Comparison of ENCODE assay signal across 29 mouse cellular contexts in the genomic region with DNA sequence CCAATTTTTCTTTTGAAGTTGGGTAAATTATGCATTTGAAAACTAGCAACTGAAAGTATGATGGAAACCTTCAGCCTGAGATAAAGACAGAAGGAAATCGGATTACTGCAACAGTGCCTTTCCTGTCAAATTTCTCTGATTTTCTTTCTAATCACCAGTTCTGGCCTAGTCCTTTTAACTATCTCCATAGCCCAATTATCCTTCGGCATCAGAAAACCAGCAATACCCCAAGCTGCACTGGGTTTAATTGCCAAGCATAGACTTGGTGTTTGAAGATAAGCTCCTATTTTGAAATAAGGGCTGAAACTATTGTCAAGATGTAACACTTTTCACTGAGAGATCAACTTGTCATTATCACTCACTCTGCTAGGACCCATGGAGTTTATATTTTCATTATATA.
DNase-seq lines count a peak whose midpoint lies in the region; ATAC-seq lines count a peak whose summit lies in the region.
"Had no signal": no experiment of that assay in that cellular context is flagged by ENCODE, and none has a peak within 500 bp of the region (broad histone marks: within the 10 kb centered on the region; RNA-seq: fewer than 3 reads in every experiment).

No protein-coding gene starts in this region.

- H3K27ac ChIP-seq in forebrain, embryonic 14.5 days (ENCODE audit: low read depth, low read length): no peak overlapping the region
- H3K27ac ChIP-seq in forebrain, embryonic 12.5 days: no peak overlapping the region
- no peak overlapping the region for H3K27ac ChIP-seq in midbrain, embryonic 16.5 days (ENCODE audit: low read length)
- H3K27ac ChIP-seq in midbrain, embryonic 13.5 days: no peak overlapping the region
- no peak overlapping the region for H3K27ac ChIP-seq in forebrain, embryonic 16.5 days (ENCODE audit: low read length)
- H3K27ac ChIP-seq: embryonic facial prominence, embryonic 10.5 days; embryonic facial prominence, embryonic 13.5 days; gastrocnemius, adult 2 months; heart, embryonic 15.5 days; hindbrain, embryonic 10.5 days; hindbrain, embryonic 13.5 days; intestine, embryonic 15.5 days had no signal

- no peak overlapping the region for H3K9ac ChIP-seq in forebrain, embryonic 14.5 days (ENCODE audit: low read length)
- no peak overlapping the region for H3K9ac ChIP-seq in forebrain, embryonic 12.5 days
- no peak overlapping the region for H3K9ac ChIP-seq in midbrain, embryonic 16.5 days (ENCODE audit: low read depth, low read length)
- H3K9ac ChIP-seq in midbrain, embryonic 13.5 days (replicated peaks): no peak overlapping the region
- no peak overlapping the region for H3K9ac ChIP-seq in forebrain, embryonic 16.5 days (replicated peaks; ENCODE audit: low read depth, low read length)
- H3K9ac ChIP-seq: embryonic facial prominence, embryonic 13.5 days; heart, embryonic 12.5 days; heart, embryonic 15.5 days; hindbrain, embryonic 13.5 days; intestine, embryonic 15.5 days had no signal

- no peaks in the 10 kb centered on the region for H3K36me3 ChIP-seq in forebrain, embryonic 14.5 days (ENCODE audit: control insufficient read depth, insufficient read depth, low read length)
- no peaks in the 10 kb centered on the region for H3K36me3 ChIP-seq in forebrain, embryonic 12.5 days (replicated peaks)
- H3K36me3 ChIP-seq in midbrain, embryonic 16.5 days (ENCODE audit: control insufficient read depth, insufficient read depth, low read length): no peaks in the 10 kb centered on the region
- H3K36me3 ChIP-seq in midbrain, embryonic 13.5 days: no peaks in the 10 kb centered on the region
- no peaks in the 10 kb centered on the region for H3K36me3 ChIP-seq in forebrain, embryonic 16.5 days (ENCODE audit: control insufficient read depth, insufficient read depth)
- H3K36me3 ChIP-seq: embryonic facial prominence, embryonic 10.5 days; embryonic facial prominence, embryonic 13.5 days; G1E; heart, embryonic 12.5 days; heart, embryonic 15.5 days; hindbrain, embryonic 10.5 days; hindbrain, embryonic 13.5 days; intestine, embryonic 15.5 days had no signal

- H3K4me1 ChIP-seq in forebrain, embryonic 14.5 days (ENCODE audit: control insufficient read depth, insufficient read depth, low read length): no peaks in the 10 kb centered on the region; the same call in 1 of the 2 replicates
- no peaks in the 10 kb centered on the region for H3K4me1 ChIP-seq in forebrain, embryonic 12.5 days
- H3K4me1 ChIP-seq in midbrain, embryonic 16.5 days (ENCODE audit: control insufficient read depth, insufficient read depth, low read length): no peaks in the 10 kb centered on the region
- H3K4me1 ChIP-seq in midbrain, embryonic 13.5 days (replicated peaks): no peaks in the 10 kb centered on the region
- H3K4me1 ChIP-seq in forebrain, embryonic 16.5 days (replicated peaks; ENCODE audit: control insufficient read depth, insufficient read depth, low read length): peaks cover 2% of the 10 kb centered on the region; the same call in 1 of the 2 replicates
- H3K4me1 ChIP-seq: embryonic facial prominence, embryonic 10.5 days; embryonic facial prominence, embryonic 13.5 days; heart, embryonic 12.5 days; heart, embryonic 15.5 days; hindbrain, embryonic 10.5 days; hindbrain, embryonic 13.5 days; intestine, embryonic 15.5 days had no signal

- DNase-seq in forebrain, embryonic 14.5 days (ENCODE audit: low spot score): no peak
- no peak for DNase-seq in layer of hippocampus, adult 18-20 months (ENCODE audit: low spot score in 2 of 2)
- DNase-seq: adrenal gland, adult 2 months; adrenal gland, postnatal 14 days; B cell, adult 2 months; cerebellum, adult 8-10 months; embryo, embryonic 11 days; gastrocnemius, adult 2 months; gastrocnemius, postnatal 14 days; heart, adult 11 months; heart, postnatal 10 days; heart, postnatal 36 days; kidney, adult 11 months had no signal

- H3K9me3 ChIP-seq in forebrain, embryonic 14.5 days (replicated peaks; ENCODE audit: control insufficient read depth, low read length): no peaks in the 10 kb centered on the region
- no peaks in the 10 kb centered on the region for H3K9me3 ChIP-seq in forebrain, embryonic 12.5 days
- H3K9me3 ChIP-seq in midbrain, embryonic 16.5 days (replicated peaks; ENCODE audit: control insufficient read depth, low read length, poor library complexity, severe bottlenecking): no peaks in the 10 kb centered on the region
- no peaks in the 10 kb centered on the region for H3K9me3 ChIP-seq in midbrain, embryonic 13.5 days
- no peaks in the 10 kb centered on the region for H3K9me3 ChIP-seq in forebrain, embryonic 16.5 days (ENCODE audit: control insufficient read depth, low read length)
- H3K9me3 ChIP-seq: embryonic facial prominence, embryonic 10.5 days; embryonic facial prominence, embryonic 13.5 days; G1E; heart, embryonic 12.5 days; heart, embryonic 15.5 days; hindbrain, embryonic 10.5 days; hindbrain, embryonic 13.5 days; intestine, embryonic 15.5 days had no signal

- no peaks in the 10 kb centered on the region for H3K27me3 ChIP-seq in forebrain, embryonic 14.5 days (replicated peaks; ENCODE audit: control insufficient read depth, insufficient read depth, low read length)
- no peaks in the 10 kb centered on the region for H3K27me3 ChIP-seq in forebrain, embryonic 12.5 days
- no peaks in the 10 kb centered on the region for H3K27me3 ChIP-seq in midbrain, embryonic 16.5 days (ENCODE audit: control insufficient read depth, insufficient read depth, low read depth, low read length)
- no peaks in the 10 kb centered on the region for H3K27me3 ChIP-seq in midbrain, embryonic 13.5 days
- H3K27me3 ChIP-seq in forebrain, embryonic 16.5 days (replicated peaks; ENCODE audit: control insufficient read depth, insufficient read depth, low read length): no peaks in the 10 kb centered on the region
- H3K27me3 ChIP-seq: CH12.LX; embryonic facial prominence, embryonic 13.5 days; heart, embryonic 12.5 days; heart, embryonic 15.5 days; hindbrain, embryonic 13.5 days; intestine, embryonic 15.5 days; Patski had no signal

- 46% methylated on average over 2 of the region's 2 CpGs for WGBS in forebrain, embryonic 14.5 days
- 73% methylated on average over 2 of the region's 2 CpGs for WGBS in forebrain, embryonic 12.5 days
- 57% methylated on average over 2 of the region's 2 CpGs for WGBS in midbrain, embryonic 16.5 days
- WGBS in midbrain, embryonic 13.5 days: 82% methylated on average over 2 of the region's 2 CpGs
- WGBS in forebrain, embryonic 16.5 days: 30% methylated on average over 2 of the region's 2 CpGs

- no peak overlapping the region for H3K4me3 ChIP-seq in forebrain, embryonic 14.5 days (ENCODE audit: low read depth, low read length)
- H3K4me3 ChIP-seq in forebrain, embryonic 12.5 days (replicated peaks): no peak overlapping the region
- H3K4me3 ChIP-seq in midbrain, embryonic 16.5 days (ENCODE audit: low read depth, low read length): no peak overlapping the region
- no peak overlapping the region for H3K4me3 ChIP-seq in midbrain, embryonic 13.5 days (replicated peaks)
- H3K4me3 ChIP-seq in forebrain, embryonic 16.5 days (replicated peaks; ENCODE audit: low read length): no peak overlapping the region
- H3K4me3 ChIP-seq: embryonic facial prominence, embryonic 10.5 days; embryonic facial prominence, embryonic 13.5 days; erythroblast, embryonic 14.5 days; gastrocnemius, adult 2 months; heart, embryonic 12.5 days; heart, embryonic 15.5 days; hindbrain, embryonic 10.5 days; hindbrain, embryonic 13.5 days; intestine, embryonic 15.5 days had no signal

- H3K4me2 ChIP-seq in forebrain, embryonic 14.5 days (ENCODE audit: low read length): no peak overlapping the region
- no peak overlapping the region for H3K4me2 ChIP-seq in forebrain, embryonic 12.5 days
- H3K4me2 ChIP-seq in midbrain, embryonic 16.5 days (ENCODE audit: low read length): no peak overlapping the region
- no peak overlapping the region for H3K4me2 ChIP-seq in midbrain, embryonic 13.5 days (replicated peaks)
- H3K4me2 ChIP-seq in forebrain, embryonic 16.5 days (ENCODE audit: low read length): no peak overlapping the region
- H3K4me2 ChIP-seq: embryonic facial prominence, embryonic 13.5 days; heart, embryonic 12.5 days; heart, embryonic 15.5 days; hindbrain, embryonic 13.5 days; intestine, embryonic 15.5 days had no signal

- ATAC-seq in forebrain, embryonic 14.5 days: peak; percentile 29; the same call in 1 of the 2 replicates
- ATAC-seq in forebrain, embryonic 12.5 days (ENCODE audit: low FRiP score): no peak
- peak; percentile 76 for ATAC-seq in midbrain, embryonic 16.5 days
- ATAC-seq in midbrain, embryonic 13.5 days: no peak
- ATAC-seq in forebrain, embryonic 16.5 days: peak; percentile 23; the same call in 1 of the 2 replicates
- ATAC-seq: hindbrain, embryonic 16.5 days; intestine, embryonic 15.5 days; Patski had no signal

Comparison
In these comparisons a context has a peak if more than half of its experiments do, and no peak if none do; other contexts are left out.
1. ATAC-seq: peak in forebrain, embryonic 14.5 days (single experiment), midbrain, embryonic 16.5 days (single experiment) and forebrain, embryonic 16.5 days (single experiment); none in forebrain, embryonic 12.5 days (single experiment) and midbrain, embryonic 13.5 days (single experiment).